Mouse (Mus musculus) hindbrain, embryonic 14.5 days (tissue): Measurements from ENCODE around the gene Ankfn1. TPM values are rescaled to one million over a fixed set of nuclear protein-coding genes. Genes with fewer than 3 reads are reported as not detected.

Experiments used
- ATAC-seq: fragments of 200-750 bp; cut with Nextera tagmentation; 2 replicates; pipeline ENCODE4 v1.8.0; 2017; ENCODE audit warnings: moderate number of reproducible peaks, mild to moderate bottlenecking, moderate TSS enrichment, moderate library complexity; ENCODE audit not compliant: low FRiP score
- DNase-seq: peaks from one replicate; pipeline ENCODE4 v3.0.0-alpha.2; 2015; ENCODE audit warnings: low spot score
- H3K27ac ChIP-seq: fragments of 300-500 bp; sonication (generic); 2 replicates; pipeline ENCODE4 v1.5.1; 2014; ENCODE audit warnings: mild to moderate bottlenecking, moderate library complexity
- H3K27me3 ChIP-seq: fragments of 300-500 bp; sonication (generic); 2 replicates; pipeline ENCODE4 v1.6.1; 2014; ENCODE audit warnings: mild to moderate bottlenecking, low read length, mixed read lengths; ENCODE audit not compliant: control insufficient read depth, insufficient read depth
- H3K36me3 ChIP-seq: fragments of 300-500 bp; sonication (generic); replicated peaks from 2 replicates; pipeline ENCODE4 v1.6.1; 2014; ENCODE audit not compliant: control insufficient read depth, insufficient read depth
- H3K4me1 ChIP-seq: fragments of 300-500 bp; sonication (generic); replicated peaks from 2 replicates; pipeline ENCODE4 v1.6.1; 2014; ENCODE audit warnings: antibody characterized with exemption, low read length, mixed read lengths; ENCODE audit not compliant: control insufficient read depth, insufficient read depth
- H3K4me2 ChIP-seq: fragments of 300-500 bp; sonication (generic); replicated peaks from 2 replicates; pipeline ENCODE4 v1.6.1; 2014; ENCODE audit warnings: mild to moderate bottlenecking, moderate library complexity
- H3K4me3 ChIP-seq: fragments of 300-500 bp; sonication (generic); replicated peaks from 2 replicates; pipeline ENCODE4 v1.5.1; 2014; ENCODE audit warnings: mild to moderate bottlenecking, low read length
- H3K9ac ChIP-seq: fragments of 300-500 bp; sonication (generic); 2 replicates; pipeline ENCODE4 v1.6.1; 2014
- H3K9me3 ChIP-seq: fragments of 300-500 bp; sonication (generic); 2 replicates; pipeline ENCODE4 v1.6.1; 2016; ENCODE audit warnings: low read length; ENCODE audit not compliant: control insufficient read depth
- WGBS: fragments of 180-500 bp; shearing (Covaris S2); extraction: QIAGEN DNeasy Blood & Tissue Kit; methylation state at CpG from one replicate; pipeline ENCODE4 v1.1.7; 2014; 5-methylcytosine and 5-hydroxymethylcytosine counted together
- polyA plus RNA-seq: library from polyadenylated mRNA; unstranded; fragments of >200 nt; fragmentation: Nextera tagmentation; extraction: Ambion mirVana; gene quantifications from 2 replicates; pipeline ENCODE4 v1.2.1, GENCODE M21; 2014

The Ankfn1 gene
- polyA plus RNA-seq, 1 experiment from 2014 or later = 4.8 TPM

DNA sequence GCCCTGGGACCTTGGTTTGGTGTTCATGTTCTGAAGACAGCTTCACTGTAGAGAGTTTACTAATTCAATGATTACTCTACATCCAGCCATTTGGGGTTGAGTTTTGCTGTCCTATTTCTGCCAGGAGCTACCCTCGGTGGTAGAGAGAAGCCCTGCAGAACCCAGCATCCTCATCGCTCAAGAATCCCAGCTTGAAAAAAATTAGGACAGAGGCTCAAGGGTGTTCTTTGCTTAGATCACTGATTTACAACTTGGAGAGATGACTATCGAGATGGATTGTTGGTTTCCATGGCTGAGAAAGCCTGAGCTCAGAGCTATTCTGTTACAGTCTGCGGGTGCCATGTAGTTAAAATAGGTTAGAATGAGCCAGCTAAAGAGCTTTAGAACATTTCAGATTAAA lies 209.2 kb downstream of the Ankfn1 start:
- no peak overlapping the region for H3K4me2 ChIP-seq
- no peaks in the 10 kb centered on the region for H3K27me3 ChIP-seq
- H3K4me3 ChIP-seq = no peak overlapping the region
- ATAC-seq (no peak), DNase-seq (no peak)
- no peaks in the 10 kb centered on the region for H3K4me1 ChIP-seq
- no peaks in the 10 kb centered on the region for H3K9me3 ChIP-seq
- 94% methylated on average over 4 of the region's 4 CpGs for WGBS
- H3K36me3 ChIP-seq = no peaks in the 10 kb centered on the region
- no peak overlapping the region for H3K27ac ChIP-seq
- no peak overlapping the region for H3K9ac ChIP-seq

DNA sequence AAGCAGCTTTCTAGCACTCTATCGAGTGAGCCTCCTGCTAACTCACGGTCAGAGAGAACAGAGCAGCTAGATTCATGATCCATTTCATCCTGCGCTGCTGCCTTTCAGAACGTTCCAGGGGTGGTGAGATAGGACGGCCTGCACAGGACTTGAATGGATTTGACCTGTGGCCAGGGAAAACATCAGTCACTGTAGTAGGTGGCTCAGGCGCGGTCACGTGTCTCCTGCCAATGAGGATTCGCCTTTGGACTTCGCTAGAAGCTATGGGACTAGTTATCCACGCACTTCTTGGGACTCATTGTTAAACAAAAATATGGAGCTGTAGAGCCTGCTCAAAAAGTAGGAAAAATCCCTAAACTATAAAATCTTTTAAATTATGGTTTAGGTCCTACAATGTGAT lies 226.0 kb downstream of the Ankfn1 start:
- H3K27ac ChIP-seq = no peak overlapping the region
- H3K4me2 ChIP-seq = no peak overlapping the region
- WGBS = 86% methylated on average over 11 of the region's 11 CpGs
- H3K4me1 ChIP-seq = no peaks in the 10 kb centered on the region
- DNase-seq = no peak
- no peaks in the 10 kb centered on the region for H3K36me3 ChIP-seq
- H3K4me3 ChIP-seq = no peak overlapping the region
- H3K27me3 ChIP-seq = no peaks in the 10 kb centered on the region
- no peaks in the 10 kb centered on the region for H3K9me3 ChIP-seq
- ATAC-seq = no peak
- no peak overlapping the region for H3K9ac ChIP-seq

- Histone ChIP-seq H3K9ac (no peak overlapping the region), H3K4me3 (no peak overlapping the region), H3K36me3 (no peaks in the 10 kb centered on the region), H3K27ac (no peak overlapping the region), H3K27me3 (no peaks in the 10 kb centered on the region), H3K9me3 (no peaks in the 10 kb centered on the region), H3K4me2 (no peak overlapping the region), H3K4me1 (no peaks in the 10 kb centered on the region)
- ATAC-seq = no peak
- WGBS = 86% methylated on average over 3 of the region's 3 CpGs
- no peak for DNase-seq
Observed at GRCm38 (mm10) chr11:89550921-89551320, 226.5 kb downstream of the Ankfn1 start.

GRCm38 (mm10) chr11:89548786-89549185 lies 228.7 kb downstream of the Ankfn1 start:
- H3K9ac ChIP-seq = no peak overlapping the region
- H3K4me3 ChIP-seq = no peak overlapping the region
- H3K36me3 ChIP-seq = no peaks in the 10 kb centered on the region
- H3K4me2 ChIP-seq = no peak overlapping the region
- H3K9me3 ChIP-seq = no peaks in the 10 kb centered on the region
- no peak overlapping the region for H3K27ac ChIP-seq
- ATAC-seq = no peak
- no peaks in the 10 kb centered on the region; the same call in 1 of the 2 replicates for H3K4me1 ChIP-seq
- no peaks in the 10 kb centered on the region for H3K27me3 ChIP-seq
- WGBS = 51% methylated on average over 4 of the region's 4 CpGs
- no peak for DNase-seq

GRCm38 (mm10) chr11:89546164-89546563 lies 231.3 kb downstream of the Ankfn1 start:
- H3K9ac ChIP-seq = no peak overlapping the region
- no peak for ATAC-seq
- no peak overlapping the region for H3K4me3 ChIP-seq
- H3K4me2 ChIP-seq = no peak overlapping the region
- peaks cover 9% of the 10 kb centered on the region for H3K9me3 ChIP-seq
- no peaks in the 10 kb centered on the region for H3K36me3 ChIP-seq
- DNase-seq = peak; percentile 68
- no peaks in the 10 kb centered on the region; the same call in 1 of the 2 replicates for H3K4me1 ChIP-seq
- no peaks in the 10 kb centered on the region for H3K27me3 ChIP-seq
- H3K27ac ChIP-seq = no peak overlapping the region
- 43% methylated on average over 7 of the region's 7 CpGs for WGBS

DNA sequence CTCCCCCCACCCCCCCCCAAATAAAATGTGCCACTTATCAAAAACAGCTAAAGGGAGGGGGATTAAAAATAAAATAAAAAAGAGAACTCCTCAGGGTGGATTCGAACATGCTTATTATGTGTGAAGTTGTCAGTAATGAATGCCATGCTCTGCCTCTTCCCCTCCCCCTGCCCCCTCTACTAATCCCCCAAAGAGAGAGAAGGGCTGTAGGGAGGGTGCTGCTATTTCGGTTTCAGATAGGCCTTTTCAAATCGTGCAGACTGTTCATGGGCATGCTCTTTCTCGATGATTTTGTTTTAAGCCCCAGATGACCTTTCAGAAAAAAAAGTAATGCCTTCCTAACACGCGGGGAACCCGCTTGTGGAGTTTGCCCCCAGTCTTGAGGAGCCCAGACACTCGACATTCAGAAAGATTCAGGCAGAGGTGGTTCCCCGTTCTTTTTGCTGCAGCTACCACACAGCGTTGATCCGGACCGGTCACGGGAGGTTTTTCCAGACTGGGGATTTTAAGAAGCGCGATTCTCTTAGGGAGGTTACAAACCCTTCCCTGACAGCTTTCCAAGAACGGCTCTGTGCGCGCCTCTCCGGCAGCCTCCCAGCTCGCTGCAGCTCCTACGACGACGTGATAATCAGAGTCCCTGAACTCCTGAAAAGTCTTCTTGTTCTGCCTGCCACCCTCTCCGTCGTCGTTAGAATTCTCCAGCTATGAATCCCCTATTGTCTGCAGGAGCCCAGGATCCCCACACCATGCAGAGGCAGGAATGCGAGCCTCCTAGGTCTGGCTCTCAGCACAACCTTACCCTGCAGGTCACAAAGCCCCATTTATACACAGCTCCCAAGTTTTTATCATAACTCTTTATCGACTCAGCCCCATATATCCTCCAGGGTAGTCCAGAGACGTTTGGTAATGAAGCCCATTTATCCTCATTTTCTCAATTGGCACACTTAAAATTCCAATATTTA lies 232.3 kb downstream of the Ankfn1 start:
- Histone ChIP-seq H3K4me3 (no peak overlapping the region), H3K4me2 (peak overlapping the region; percentile 41), H3K36me3 (no peaks in the 10 kb centered on the region), H3K27ac (no peak overlapping the region), H3K27me3 (no peaks in the 10 kb centered on the region), H3K9ac (peak overlapping the region; percentile 32), H3K4me1 (no peaks in the 10 kb centered on the region; the same call in 1 of the 2 replicates), H3K9me3 (peaks cover 9% of the 10 kb centered on the region)
- WGBS = 4% methylated on average over 29 of the region's 29 CpGs
- DNase-seq = no peak
- ATAC-seq = no peak

- H3K36me3 ChIP-seq = no peaks in the 10 kb centered on the region
- no peak overlapping the region for H3K27ac ChIP-seq
- ATAC-seq (no peak), DNase-seq (no peak)
- no peak overlapping the region for H3K4me3 ChIP-seq
- H3K4me2 ChIP-seq = no peak overlapping the region
- WGBS = 68% methylated on average over 8 of the region's 8 CpGs
- H3K27me3 ChIP-seq = no peaks in the 10 kb centered on the region
- H3K4me1 ChIP-seq = no peaks in the 10 kb centered on the region
- H3K9ac ChIP-seq = no peak overlapping the region
- peaks cover 8% of the 10 kb centered on the region for H3K9me3 ChIP-seq
Observed at GRCm38 (mm10) chr11:89538376-89538775, 239.1 kb downstream of the Ankfn1 start.

DNA sequence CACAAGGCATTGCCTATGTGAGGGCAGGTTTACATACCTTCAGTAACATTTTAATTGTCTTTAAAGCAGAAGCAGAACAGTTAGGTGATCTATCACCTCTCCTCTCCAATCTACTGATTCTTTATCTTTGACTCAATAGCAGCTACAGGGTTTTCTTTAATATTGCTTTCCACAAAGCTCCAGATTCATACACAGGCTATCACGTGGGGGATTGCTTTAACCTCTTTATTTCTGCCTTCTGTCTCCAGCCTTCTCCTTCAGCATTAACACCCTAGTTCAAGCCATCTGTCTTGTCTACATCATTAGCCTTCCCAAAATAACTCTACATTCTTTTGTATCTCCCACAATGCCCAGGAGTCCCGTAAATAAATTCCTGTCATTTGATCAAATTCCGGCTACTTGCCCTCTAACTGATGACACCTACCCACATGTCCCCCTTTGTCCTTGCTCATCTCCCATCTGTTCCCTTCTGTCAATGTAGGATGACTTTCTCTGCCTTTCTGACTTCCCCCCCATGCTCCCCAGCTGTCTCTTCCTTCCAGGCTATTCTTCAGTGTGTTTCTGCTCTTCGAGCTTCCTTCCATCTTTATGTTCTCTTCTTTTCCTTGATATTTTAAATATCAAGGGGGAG lies 249.5 kb downstream of the Ankfn1 start:
- Histone ChIP-seq H3K27ac (no peak overlapping the region), H3K4me1 (no peaks in the 10 kb centered on the region), H3K4me3 (no peak overlapping the region), H3K27me3 (no peaks in the 10 kb centered on the region), H3K4me2 (no peak overlapping the region), H3K36me3 (no peaks in the 10 kb centered on the region), H3K9ac (no peak overlapping the region), H3K9me3 (no peaks in the 10 kb centered on the region; the same call in 1 of the 2 replicates)
- ATAC-seq (no peak), DNase-seq (no peak)
- WGBS = 46% methylated on average over 4 of the region's 4 CpGs

- Histone ChIP-seq H3K27ac (no peak overlapping the region), H3K4me1 (peaks cover 5% of the 10 kb centered on the region; the same call in 1 of the 2 replicates), H3K9me3 (no peaks in the 10 kb centered on the region), H3K27me3 (no peaks in the 10 kb centered on the region), H3K4me3 (no peak overlapping the region), H3K4me2 (no peak overlapping the region; the same call in 1 of the 2 replicates), H3K36me3 (no peaks in the 10 kb centered on the region), H3K9ac (no peak overlapping the region)
- ATAC-seq (no peak), DNase-seq (no peak)
- WGBS = 51% methylated on average over 9 of the region's 9 CpGs
Observed at GRCm38 (mm10) chr11:89515501-89515901, 262.0 kb downstream of the Ankfn1 start.
